Mouse (Mus musculus) heart, embryonic 14.5 days (tissue): Measurements from ENCODE around the gene Fam222b. TPM values are rescaled to one million over a fixed set of nuclear protein-coding genes. Genes with fewer than 3 reads are reported as not detected.
"Not testable (repeated sequence)": the region's sequence is repeated elsewhere in the genome, so short reads cannot be mapped to it uniquely, and the experiment has no call there.

Experiments
- ATAC-seq: fragments of 200-750 bp; cut with Nextera tagmentation; 2 replicates; pipeline ENCODE4 v1.8.0; 2017; ENCODE audit warnings: low read depth, moderate TSS enrichment; ENCODE audit not compliant: insufficient number of reproducible peaks, insufficient read depth, low FRiP score
- H3K27ac ChIP-seq, 2 experiments: fragments of 200-500 bp in 1 of 2; fragments of 300-500 bp in 1 of 2; sonication (generic) in 1 of 2; replicated peaks in 1 of 2; 2 replicates each; pipeline ENCODE4 v1.5.1; 2012 to 2014; ENCODE audit warnings: low read depth in 2 of 2, low read length in 2 of 2, control low read depth in 1 of 2, mild to moderate bottlenecking in 1 of 2, mixed read lengths in 1 of 2; ENCODE audit not compliant: control insufficient read depth in 1 of 2, insufficient read depth in 1 of 2
- H3K27me3 ChIP-seq: fragments of 300-500 bp; sonication (generic); 2 replicates; pipeline ENCODE4 v1.6.1; 2014; ENCODE audit warnings: mild to moderate bottlenecking, low read length, control low read depth; ENCODE audit not compliant: control insufficient read depth, insufficient read depth
- H3K36me3 ChIP-seq: fragments of 300-500 bp; sonication (generic); 2 replicates; pipeline ENCODE4 v1.6.1; 2014; ENCODE audit warnings: mild to moderate bottlenecking, control low read depth, low read length, mixed read lengths; ENCODE audit not compliant: control insufficient read depth, insufficient read depth
- H3K4me1 ChIP-seq, 2 experiments: fragments of 200-500 bp in 1 of 2; fragments of 300-500 bp in 1 of 2; sonication (generic) in 1 of 2; 2 replicates each; pipeline ENCODE4 v1.6.1; 2012 to 2014; ENCODE audit warnings: low read length in 2 of 2, control low read depth in 1 of 2, mixed read lengths in 1 of 2; ENCODE audit not compliant: control insufficient read depth in 2 of 2, insufficient read depth in 2 of 2
- H3K4me2 ChIP-seq: fragments of 300-500 bp; sonication (generic); 2 replicates; pipeline ENCODE4 v1.6.1; 2014; ENCODE audit warnings: mild to moderate bottlenecking, low read length
- H3K4me3 ChIP-seq, 2 experiments: fragments of 200-500 bp in 1 of 2; fragments of 300-500 bp in 1 of 2; sonication (generic) in 1 of 2; 2 replicates each; pipeline ENCODE4 v1.5.1; 2012 to 2014; ENCODE audit warnings: low read length in 2 of 2, mild to moderate bottlenecking in 2 of 2, control low read depth in 1 of 2, low read depth in 1 of 2, moderate library complexity in 1 of 2; ENCODE audit not compliant: control insufficient read depth in 1 of 2, insufficient read depth in 1 of 2
- H3K9ac ChIP-seq: fragments of 300-500 bp; sonication (generic); 2 replicates; pipeline ENCODE4 v1.6.1; 2014; ENCODE audit warnings: mild to moderate bottlenecking, low read length
- H3K9me3 ChIP-seq: fragments of 300-500 bp; sonication (generic); 2 replicates; pipeline ENCODE4 v1.6.1; 2016; ENCODE audit warnings: low read length, control low read depth; ENCODE audit not compliant: control insufficient read depth
- WGBS: fragments of 180-500 bp; shearing (Covaris S2); extraction: QIAGEN DNeasy Blood & Tissue Kit; methylation state at CpG from one replicate; pipeline ENCODE4 v1.1.7; 2014; 5-methylcytosine and 5-hydroxymethylcytosine counted together
- polyA plus RNA-seq: library from polyadenylated mRNA; unstranded; fragments of >200 nt; fragmentation: Nextera tagmentation; extraction: Ambion mirVana; gene quantifications from 2 replicates; pipeline ENCODE4 v1.2.1, GENCODE M21; 2014

The Fam222b gene
- polyA plus RNA-seq, result 17.0 and 19.4 TPM in 2 replicates

DNA sequence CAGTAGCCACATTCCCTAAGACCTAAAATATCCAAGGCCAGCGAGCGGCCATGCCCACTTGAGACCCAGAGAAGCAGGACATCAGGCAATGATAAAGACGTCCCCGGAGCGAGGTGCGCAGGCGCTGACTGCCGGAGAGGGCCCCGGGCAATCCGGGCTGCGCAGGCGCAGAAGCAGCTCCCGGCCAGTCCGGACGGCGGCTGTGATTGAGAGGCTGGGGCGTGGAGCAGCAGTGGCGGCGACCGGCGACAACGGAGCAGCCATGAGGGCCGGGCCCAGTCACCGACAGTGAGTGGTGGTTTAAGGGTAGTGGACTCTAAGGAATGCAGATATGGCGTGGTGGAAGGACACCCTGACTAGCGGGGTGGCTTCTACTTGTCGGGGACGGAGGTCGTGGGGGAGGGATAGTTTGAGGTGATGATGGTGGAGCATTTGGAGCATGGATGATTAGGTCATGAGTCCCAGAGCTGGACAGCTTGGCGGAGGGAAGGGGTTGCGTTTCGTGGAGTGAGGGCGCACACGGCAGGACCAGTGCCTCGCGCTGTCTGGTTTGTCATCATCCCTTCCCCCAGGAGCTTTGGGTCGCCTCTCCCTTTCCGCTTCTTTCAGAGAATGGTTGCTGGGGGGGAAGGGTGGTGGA, at the start of gene Fam222b:
TSS of gene Fam222b (plus strand) at position 157 of the 640 bp plus-strand sequence.
- peak within 1 kb of the TSS; percentile 79 to 86 for H3K4me3 ChIP-seq
- peak within 1 kb of the TSS; percentile 91 to 92 for H3K27ac ChIP-seq
- WGBS, result under 1% methylated on average over 38 of the region's 38 CpGs
- 0 out of 2 replicates have a peak, but pooled peaks cover 2% of the 10 kb centered on the region for H3K36me3 ChIP-seq
- H3K27me3 ChIP-seq, result no peaks in the 10 kb centered on the region
- peaks cover 2 to 30% of the 10 kb centered on the region in 2 experiments; a peak in 3 of 4 replicates for H3K4me1 ChIP-seq
- H3K9ac ChIP-seq, result peak within 1 kb of the TSS; percentile 91
- peak within 1 kb of the TSS; percentile 83 for H3K4me2 ChIP-seq
- no peaks in the 10 kb centered on the region for H3K9me3 ChIP-seq
- peak; percentile 93 for ATAC-seq

DNA sequence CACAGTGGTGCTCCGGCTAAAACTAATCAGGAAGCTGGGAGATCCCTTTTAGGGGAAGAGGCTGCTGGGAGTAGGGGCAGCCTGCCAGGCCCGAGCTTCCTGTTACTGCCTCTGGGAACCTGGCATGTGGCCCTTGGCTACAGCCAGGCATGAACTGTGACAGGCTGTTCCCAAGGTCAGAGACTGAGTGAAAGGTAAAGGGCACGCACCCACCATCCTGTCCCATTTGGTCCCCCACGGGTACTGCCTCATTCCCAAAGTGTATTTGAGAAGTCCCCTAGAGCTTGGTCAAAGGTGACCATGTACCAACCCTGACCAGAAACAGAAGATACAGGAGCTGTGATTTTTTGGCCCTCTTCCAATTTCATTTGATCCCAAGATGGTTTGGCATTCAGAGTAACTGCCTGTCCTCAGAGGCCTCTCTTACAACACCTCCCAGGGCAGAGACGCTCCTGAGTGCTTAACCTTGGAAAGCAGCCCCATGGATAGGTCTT, 49.7 kb upstream of the Fam222b start:
- Histone ChIP-seq H3K36me3 (peaks cover 14% of the 10 kb centered on the region; the same call in 1 of the 2 replicates), H3K4me2 (no peak overlapping the region), H3K9ac (no peak overlapping the region), H3K27me3 (no peaks in the 10 kb centered on the region), H3K9me3 (no peaks in the 10 kb centered on the region), H3K4me1 (peaks cover 11 to 13% of the 10 kb centered on the region in 2 experiments), H3K4me3 (no peak overlapping the region), H3K27ac (peak overlapping the region; percentile 91 to 96)
- WGBS, result 25% methylated on average over 5 of the region's 5 CpGs
- peak; percentile 90 for ATAC-seq

DNA sequence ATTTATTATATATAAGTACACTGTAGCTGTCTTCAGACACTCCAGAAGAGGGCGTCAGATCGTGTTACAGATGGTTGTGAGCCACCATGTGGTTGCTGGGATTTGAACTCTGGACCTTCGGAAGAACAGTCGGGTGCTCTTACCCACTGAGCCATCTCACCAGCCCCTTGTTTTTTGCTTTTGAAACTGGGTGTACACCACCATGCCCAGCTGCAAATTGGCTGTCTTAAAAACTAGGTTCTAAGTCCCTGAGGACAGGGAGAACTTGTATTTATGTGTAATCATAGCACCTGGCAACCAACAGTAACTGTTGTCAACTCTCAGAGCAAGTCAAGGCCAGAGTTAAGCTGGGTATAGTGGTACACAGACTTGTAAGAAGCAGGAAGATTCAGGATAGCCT, 45.8 kb upstream of the Fam222b start:
- not testable (repeated sequence) for ATAC-seq, H3K27me3 ChIP-seq, H3K4me3 ChIP-seq, H3K27ac ChIP-seq, H3K4me2 ChIP-seq, H3K9me3 ChIP-seq, H3K9ac ChIP-seq
- Histone ChIP-seq H3K4me1 (peaks cover 11 to 13% of the 10 kb centered on the region in 2 experiments), H3K36me3 (peaks cover 37% of the 10 kb centered on the region)
- WGBS, result 100% methylated on average over 2 of the region's 4 CpGs

DNA sequence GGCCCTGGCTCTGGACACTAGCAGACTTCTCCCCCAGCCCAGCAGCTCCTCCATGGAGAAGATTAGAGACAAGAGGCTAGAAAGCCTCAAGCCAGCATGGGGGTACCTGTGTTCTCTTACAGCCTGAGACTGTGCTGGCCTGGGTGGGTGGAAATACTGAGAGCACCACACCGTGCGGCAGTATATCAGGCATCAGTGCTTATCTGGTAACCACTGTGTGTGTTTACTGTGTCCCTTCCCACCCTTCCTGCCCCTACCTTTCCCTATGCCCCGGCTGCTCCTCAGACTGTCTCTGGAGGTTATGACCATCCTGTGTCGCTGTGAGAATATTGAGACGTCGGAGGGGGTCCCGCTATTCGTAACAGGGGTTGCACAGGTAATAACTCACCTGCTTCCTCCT, 41.4 kb upstream of the Fam222b start:
- H3K36me3 ChIP-seq, result peaks cover 76% of the 10 kb centered on the region
- 77% methylated on average over 8 of the region's 8 CpGs for WGBS

DNA sequence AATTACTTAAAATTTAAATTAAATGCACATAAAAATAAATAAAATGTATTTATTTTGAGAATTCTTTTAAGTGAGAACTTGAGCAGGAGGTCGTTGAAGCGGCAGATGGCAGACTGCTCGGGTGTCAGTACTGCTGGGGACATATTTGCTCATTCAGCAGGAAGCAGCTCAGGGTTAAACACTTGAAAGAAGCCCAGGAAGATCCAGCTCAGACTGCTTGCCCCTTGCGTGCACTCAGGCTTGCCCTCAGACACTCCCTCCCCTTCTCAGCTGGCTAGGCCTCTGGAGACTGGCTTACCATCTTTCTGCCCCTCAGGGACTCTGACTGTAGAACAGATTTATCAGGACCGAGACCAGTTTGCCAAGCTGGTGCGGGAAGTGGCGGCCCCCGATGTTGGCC, 37.5 kb upstream of the Fam222b start:
- H3K4me2 ChIP-seq, result no peak overlapping the region
- no peak for ATAC-seq
- no peak overlapping the region for H3K4me3 ChIP-seq
- no peaks in the 10 kb centered on the region for H3K27me3 ChIP-seq
- H3K9me3 ChIP-seq, result no peaks in the 10 kb centered on the region
- no peak overlapping the region for H3K27ac ChIP-seq
- 82% methylated on average over 8 of the region's 8 CpGs for WGBS
- no peak overlapping the region for H3K9ac ChIP-seq
- H3K4me1 ChIP-seq, result no peaks in the 10 kb centered on the region
- H3K36me3 ChIP-seq, result peaks cover 73% of the 10 kb centered on the region

More for the DNA sequence above, 41.4 kb upstream of the Fam222b start:
- no peaks in the 10 kb centered on the region for H3K4me1 ChIP-seq
- no peaks in the 10 kb centered on the region for H3K9me3 ChIP-seq
- no peak overlapping the region for H3K4me2 ChIP-seq
- H3K4me3 ChIP-seq, result no peak overlapping the region
- H3K9ac ChIP-seq, result no peak overlapping the region
- H3K27ac ChIP-seq, result no peak overlapping the region
- 0 out of 2 replicates have a peak, but pooled peaks have one; percentile 31 for ATAC-seq
- no peaks in the 10 kb centered on the region for H3K27me3 ChIP-seq

DNA sequence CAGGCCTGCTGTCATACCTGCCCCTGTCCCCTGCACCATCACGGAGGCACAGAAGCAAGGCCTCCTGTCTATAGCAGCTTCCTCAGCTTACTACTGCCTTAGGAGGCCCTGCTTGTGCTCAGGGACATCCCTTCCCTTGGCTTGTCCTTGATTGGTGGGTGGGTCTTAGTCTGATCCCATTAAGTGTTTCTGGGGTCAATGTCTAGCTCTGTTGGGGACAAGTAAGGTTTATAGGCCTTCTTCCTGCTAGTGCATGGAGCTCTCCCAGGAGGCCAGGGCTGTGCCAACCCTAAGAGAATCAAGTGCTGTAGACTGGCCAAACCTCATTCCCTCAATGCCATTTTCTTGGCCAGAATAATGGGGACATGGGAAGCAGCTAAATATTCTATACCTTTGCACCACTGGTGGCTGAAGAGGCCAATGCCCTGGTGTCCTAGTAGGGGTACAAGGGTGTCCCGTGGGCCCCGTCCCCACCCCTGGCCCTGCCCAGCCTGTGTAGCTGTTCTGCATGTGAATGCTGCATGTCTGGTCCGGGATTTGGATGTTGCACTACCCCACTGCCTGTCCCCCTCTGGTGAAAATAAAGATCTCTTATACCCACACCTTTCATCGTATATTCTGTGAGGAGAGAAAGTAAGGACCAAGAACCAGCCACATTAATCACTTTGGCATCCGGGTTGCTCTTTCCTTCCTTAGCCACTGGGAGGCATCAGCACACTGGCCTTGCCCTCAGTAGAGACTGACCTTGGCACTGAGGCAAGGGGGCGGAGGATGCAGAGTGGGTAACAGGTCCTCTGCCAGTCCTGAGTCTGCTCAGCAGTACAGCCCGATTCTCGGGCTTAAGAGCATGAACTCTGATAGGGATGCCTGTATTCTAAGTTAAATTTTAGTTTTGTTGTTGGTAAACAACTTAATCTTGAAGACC, 34.4 kb upstream of the Fam222b start:
- 41% methylated on average over 9 of the region's 9 CpGs for WGBS
- H3K4me2 ChIP-seq, result no peak overlapping the region
- no peaks in the 10 kb centered on the region for H3K27me3 ChIP-seq
- H3K36me3 ChIP-seq, result peaks cover 49% of the 10 kb centered on the region
- H3K27ac ChIP-seq, result no peak overlapping the region
- no peak overlapping the region for H3K9ac ChIP-seq
- no peak overlapping the region for H3K4me3 ChIP-seq
- H3K4me1 ChIP-seq, result no peaks in the 10 kb centered on the region
- H3K9me3 ChIP-seq, result no peaks in the 10 kb centered on the region
- ATAC-seq, result peak; percentile 76; the same call in 1 of the 2 replicates

DNA sequence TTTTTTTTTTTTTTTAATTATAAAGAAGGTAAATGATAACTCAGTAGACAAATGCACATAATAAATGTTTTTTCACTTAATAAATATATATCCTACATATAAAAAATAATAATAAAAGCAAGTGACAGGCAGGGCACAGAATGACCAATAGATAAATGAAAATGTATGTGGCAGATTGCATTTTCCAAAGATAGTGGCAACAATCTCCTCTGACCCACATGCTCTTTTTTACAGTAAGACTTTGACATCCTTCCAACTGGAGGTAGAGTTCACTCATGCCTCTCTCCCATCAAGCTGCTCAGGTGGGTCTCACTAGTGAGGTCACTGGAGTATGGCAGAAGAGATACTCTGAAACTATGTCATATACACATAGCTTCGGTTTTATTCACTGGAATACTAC, 31.9 kb upstream of the Fam222b start:
- WGBS, result 63% methylated on average over 1 of the region's 1 CpGs

More for the DNA sequence above, 31.9 kb upstream of the Fam222b start:
- H3K27me3 ChIP-seq, result no peaks in the 10 kb centered on the region
- H3K36me3 ChIP-seq, result peaks cover 26% of the 10 kb centered on the region
- H3K9me3 ChIP-seq, result no peaks in the 10 kb centered on the region
- H3K4me2 ChIP-seq, result no peak overlapping the region
- no peak overlapping the region for H3K27ac ChIP-seq
- H3K9ac ChIP-seq, result no peak overlapping the region
- ATAC-seq, result no peak
- no peak overlapping the region for H3K4me3 ChIP-seq
- no peaks in the 10 kb centered on the region for H3K4me1 ChIP-seq
